Mouse (Mus musculus) lung, embryonic 15.5 days (tissue): ENCODE measurements around the gene Usp54. TPM values are rescaled to one million over a fixed set of nuclear protein-coding genes. Genes with fewer than 3 reads are reported as not detected.

Experiments used
- ATAC-seq: fragments of 200-750 bp; cut with Nextera tagmentation; 2 replicates; pipeline ENCODE4 v1.8.0; 2017; ENCODE audit warnings: moderate number of reproducible peaks, borderline replicate concordance; ENCODE audit not compliant: low FRiP score, low TSS enrichment; ENCODE audit errors: extremely low read depth
- H3K27ac ChIP-seq: fragments of 300-500 bp; sonication (generic); 2 replicates; pipeline ENCODE4 v1.5.1; 2015; ENCODE audit warnings: moderate library complexity, mild to moderate bottlenecking, inconsistent platforms
- H3K27me3 ChIP-seq: fragments of 300-500 bp; sonication (generic); 2 replicates; pipeline ENCODE4 v1.6.1; 2015; ENCODE audit warnings: inconsistent platforms
- H3K36me3 ChIP-seq: fragments of 300-500 bp; sonication (generic); 2 replicates; pipeline ENCODE4 v1.6.1; 2015; ENCODE audit warnings: inconsistent platforms
- H3K4me1 ChIP-seq: fragments of 300-500 bp; sonication (generic); 2 replicates; pipeline ENCODE4 v1.6.1; 2015; ENCODE audit warnings: inconsistent platforms
- H3K4me2 ChIP-seq: fragments of 300-500 bp; sonication (generic); 2 replicates; pipeline ENCODE4 v1.6.1; 2015; ENCODE audit warnings: inconsistent platforms, mild to moderate bottlenecking, moderate library complexity
- H3K4me3 ChIP-seq: fragments of 300-500 bp; sonication (generic); 2 replicates; pipeline ENCODE4 v1.5.1; 2015; ENCODE audit warnings: mild to moderate bottlenecking, inconsistent platforms
- H3K9ac ChIP-seq: fragments of 300-500 bp; sonication (generic); 2 replicates; pipeline ENCODE4 v1.6.1; 2015; ENCODE audit warnings: inconsistent platforms
- H3K9me3 ChIP-seq: fragments of 300-500 bp; sonication (generic); 2 replicates; pipeline ENCODE4 v1.6.1; 2016; ENCODE audit warnings: inconsistent platforms
- WGBS: fragments of 180-500 bp; shearing (Covaris S2); methylation state at CpG from one replicate; pipeline ENCODE4 v1.1.7; 2015; 5-methylcytosine and 5-hydroxymethylcytosine counted together
- microRNA-seq: library from miRNA; unstranded; fragments of <30 nt; microRNA quantifications from one replicate; pipeline ENCODE4, GENCODE M21; 2016
- polyA plus RNA-seq: library from polyadenylated mRNA; unstranded; fragments of >200 nt; fragmentation: Nextera tagmentation; extraction: Ambion mirVana; gene quantifications from 2 replicates; pipeline ENCODE4 v1.2.1, GENCODE M21; 2015

Usp54 gene
- polyA plus RNA-seq, 1 experiment from 2014 or later, result 7.6 TPM

GRCm38 (mm10) chr14:20545529-20546331, 95.1 kb downstream of the Usp54 start:
- Histone ChIP-seq H3K27me3 (no peaks in the 10 kb centered on the region), H3K9me3 (no peaks in the 10 kb centered on the region), H3K4me3 (peak overlapping the region; percentile 96), H3K36me3 (peaks cover 13% of the 10 kb centered on the region), H3K4me2 (peak overlapping the region; percentile 57), H3K27ac (peak overlapping the region; percentile 100), H3K9ac (peak overlapping the region; percentile 93), H3K4me1 (peaks cover 20% of the 10 kb centered on the region)
- WGBS, result under 1% methylated on average over 51 of the region's 67 CpGs
- peak; percentile 100 for ATAC-seq

GRCm38 (mm10) chr14:20544467-20545411, 96.1 kb downstream of the Usp54 start:
- no peak for ATAC-seq
- no peak overlapping the region for H3K27ac ChIP-seq
- 55% methylated on average over 7 of the region's 7 CpGs for whole genome bisulfite sequencing
- H3K36me3 ChIP-seq, result peaks cover 7% of the 10 kb centered on the region
- peak overlapping the region; percentile 57 for H3K4me2 ChIP-seq
- H3K4me3 ChIP-seq, result peak overlapping the region; percentile 96
- no peaks in the 10 kb centered on the region for H3K27me3 ChIP-seq
- no peaks in the 10 kb centered on the region for H3K9me3 ChIP-seq
- peak overlapping the region; percentile 29; the same call in 1 of the 2 replicates for H3K9ac ChIP-seq
- H3K4me1 ChIP-seq, result peaks cover 20% of the 10 kb centered on the region

- H3K27me3 ChIP-seq, result no peaks in the 10 kb centered on the region
- no peak overlapping the region for H3K4me2 ChIP-seq
- WGBS, result 83% methylated on average over 4 of the region's 4 CpGs
- H3K9me3 ChIP-seq, result no peaks in the 10 kb centered on the region
- no peak overlapping the region for H3K4me3 ChIP-seq
- ATAC-seq, result no peak
- H3K36me3 ChIP-seq, result no peaks in the 10 kb centered on the region
- H3K4me1 ChIP-seq, result no peaks in the 10 kb centered on the region
- no peak overlapping the region for H3K9ac ChIP-seq
- H3K27ac ChIP-seq, result no peak overlapping the region
These were observed 111.2 kb downstream of the Usp54 start for GRCm38 (mm10) chr14:20529643-20530042.

GRCm38 (mm10) chr14:20520179-20520578, 120.7 kb downstream of the Usp54 start:
- 94% methylated on average over 2 of the region's 2 CpGs for WGBS
- H3K36me3 ChIP-seq, result peaks cover 27% of the 10 kb centered on the region
- H3K27me3 ChIP-seq, result no peaks in the 10 kb centered on the region

GRCm38 (mm10) chr14:20508424-20508823, 132.4 kb downstream of the Usp54 start:
- H3K9me3 ChIP-seq, result no peaks in the 10 kb centered on the region
- WGBS, result 75% methylated on average over 2 of the region's 2 CpGs
- H3K4me2 ChIP-seq, result no peak overlapping the region
- no peak overlapping the region for H3K27ac ChIP-seq
- no peak overlapping the region for H3K9ac ChIP-seq
- no peak for ATAC-seq
- H3K4me1 ChIP-seq, result no peaks in the 10 kb centered on the region
- no peaks in the 10 kb centered on the region for H3K27me3 ChIP-seq
- H3K4me3 ChIP-seq, result no peak overlapping the region
- peaks cover 23% of the 10 kb centered on the region; the same call in 1 of the 2 replicates for H3K36me3 ChIP-seq

More at GRCm38 (mm10) chr14:20520179-20520578, 120.7 kb downstream of the Usp54 start:
- no peak for ATAC-seq
- Histone ChIP-seq H3K9me3 (no peaks in the 10 kb centered on the region), H3K4me1 (no peaks in the 10 kb centered on the region), H3K4me3 (no peak overlapping the region), H3K4me2 (no peak overlapping the region), H3K9ac (no peak overlapping the region), H3K27ac (no peak overlapping the region)

- ATAC-seq, result no peak
- Histone ChIP-seq H3K9me3 (no peaks in the 10 kb centered on the region), H3K27ac (no peak overlapping the region), H3K9ac (no peak overlapping the region), H3K4me3 (no peak overlapping the region), H3K4me2 (no peak overlapping the region), H3K4me1 (no peaks in the 10 kb centered on the region), H3K36me3 (peaks cover 26% of the 10 kb centered on the region), H3K27me3 (no peaks in the 10 kb centered on the region)
- WGBS, result 94% methylated on average over 10 of the region's 10 CpGs
These were observed 137.9 kb downstream of the Usp54 start for GRCm38 (mm10) chr14:20502966-20503365.

- H3K36me3 ChIP-seq, result peaks cover 37% of the 10 kb centered on the region
- H3K9ac ChIP-seq, result no peak overlapping the region
- no peaks in the 10 kb centered on the region for H3K27me3 ChIP-seq
- H3K27ac ChIP-seq, result no peak overlapping the region
- no peak for ATAC-seq
- 83% methylated on average over 3 of the region's 3 CpGs for WGBS
- no peak overlapping the region for H3K4me2 ChIP-seq
- H3K9me3 ChIP-seq, result no peaks in the 10 kb centered on the region
- H3K4me3 ChIP-seq, result no peak overlapping the region
- H3K4me1 ChIP-seq, result no peaks in the 10 kb centered on the region
These were observed 140.9 kb downstream of the Usp54 start for GRCm38 (mm10) chr14:20499982-20500381.

Small RNAs within 50 kb of the gene (microRNA-seq; reads per million reads assigned to microRNA genes)
- not detected for gene Mir6946

Other genes starting within 250 kb of the Usp54 start
- 90.3 and 93.7 TPM in 2 replicates for gene Mrps16, start 247.4 kb downstream of the Usp54 start, polyA plus RNA-seq
- gene Cfap70, start 188.8 kb downstream of the Usp54 start, polyA plus RNA-seq, result 1.5 and 1.7 TPM in 2 replicates
- 38.8 and 44.7 TPM in 2 replicates for gene Anxa7, start 160.9 kb downstream of the Usp54 start, polyA plus RNA-seq
- gene Mss51, start 144.2 kb downstream of the Usp54 start, polyA plus RNA-seq, result 0.50 and 0.82 TPM in 2 replicates
- 41.3 and 41.6 TPM in 2 replicates for gene Ppp3cb, start 94.5 kb downstream of the Usp54 start, polyA plus RNA-seq
- gene Myoz1, start 15.5 kb upstream of the Usp54 start, polyA plus RNA-seq, result 0.37 and 0.82 TPM in 2 replicates
- 3.8 and 5.8 TPM in 2 replicates for gene Synpo2l, start 27.3 kb upstream of the Usp54 start, polyA plus RNA-seq
- gene Sec24c, start 33.2 kb upstream of the Usp54 start, polyA plus RNA-seq, result 88.2 and 92.8 TPM in 2 replicates
- 33.6 and 34.0 TPM in 2 replicates for gene Fut11, start 53.9 kb upstream of the Usp54 start, polyA plus RNA-seq
- 189 and 191 TPM in 2 replicates for gene Chchd1, start 61.9 kb upstream of the Usp54 start, polyA plus RNA-seq
- gene Zswim8, start 66.5 kb upstream of the Usp54 start, polyA plus RNA-seq, result 29.4 and 30.7 TPM in 2 replicates
- gene Ndst2, start 93.5 kb upstream of the Usp54 start, polyA plus RNA-seq, result 26.0 and 26.9 TPM in 2 replicates
- 40.8 and 41.2 TPM in 2 replicates for gene Camk2g, start 153.0 kb upstream of the Usp54 start, polyA plus RNA-seq
- 0.86 and 1.2 TPM in 2 replicates for gene Plau, start 195.6 kb upstream of the Usp54 start, polyA plus RNA-seq